Mouse (Mus musculus): ENCODE results near the gene Cxcr5.

The Cxcr5 gene

GRCm38 (mm10) chr9:44482552-44482951 lies 79.1 kb downstream of the Cxcr5 start, which contains the start of gene Bcl9l:
Bcl9l (plus strand) TSS chr9:44482825.
- no peak for DNase-seq (ENCODE audit: extremely low spot score, low read depth, low spot score)

- DNase-seq (ENCODE audit: extremely low spot score, low read depth, low spot score): no peak
Observed at GRCm38 (mm10) chr9:44482112-44482511, 79.6 kb downstream of the Cxcr5 start.

GRCm38 (mm10) chr9:44479628-44480428 lies 81.8 kb downstream of the Cxcr5 start:
- DNase-seq (ENCODE audit: extremely low spot score, low read depth, low spot score): no peak

- DNase-seq (ENCODE audit: extremely low spot score, low read depth, low spot score): no peak
Observed at GRCm38 (mm10) chr9:44478959-44479605, 82.6 kb downstream of the Cxcr5 start.

- no peak for DNase-seq (ENCODE audit: extremely low spot score, low read depth, low spot score)
Observed at GRCm38 (mm10) chr9:44478229-44478921, 83.3 kb downstream of the Cxcr5 start.

GRCm38 (mm10) chr9:44477339-44478228 lies 84.1 kb downstream of the Cxcr5 start:
- DNase-seq (ENCODE audit: extremely low spot score, low read depth, low spot score): no peak

- no peak for DNase-seq (ENCODE audit: extremely low spot score, low read depth, low spot score)
Observed at GRCm38 (mm10) chr9:44475936-44476335, 85.7 kb downstream of the Cxcr5 start.

- no peak for DNase-seq (ENCODE audit: extremely low spot score, low read depth, low spot score)
Observed at GRCm38 (mm10) chr9:44474327-44474726, 87.3 kb downstream of the Cxcr5 start.

- no peak for DNase-seq (ENCODE audit: extremely low spot score, low read depth, low spot score)
Observed at GRCm38 (mm10) chr9:44473184-44473583, 88.5 kb downstream of the Cxcr5 start.

GRCm38 (mm10) chr9:44468800-44469199 lies 92.9 kb downstream of the Cxcr5 start:
- DNase-seq (ENCODE audit: extremely low spot score, low read depth, low spot score): no peak

GRCm38 (mm10) chr9:44468224-44468623 lies 93.5 kb downstream of the Cxcr5 start:
- DNase-seq (ENCODE audit: extremely low spot score, low read depth, low spot score): no peak

- no peak for DNase-seq (ENCODE audit: extremely low spot score, low read depth, low spot score)
Observed at GRCm38 (mm10) chr9:44461950-44462349, 99.7 kb downstream of the Cxcr5 start.
